Mouse (Mus musculus) embryonic facial prominence, embryonic 10.5 days (tissue): ENCODE data around the gene Malrd1. TPM values are rescaled to one million over a fixed set of nuclear protein-coding genes. Genes with fewer than 3 reads are reported as not detected.

ENCODE experiments used
- DNase-seq: peaks from one replicate; pipeline ENCODE4 v3.0.0-alpha.2; 2017; ENCODE audit warnings: low spot score
- H3K27ac ChIP-seq: fragments of 300-500 bp; sonication (generic); replicated peaks from 2 replicates; pipeline ENCODE4 v1.5.1; 2016; ENCODE audit warnings: mild to moderate bottlenecking
- H3K27me3 ChIP-seq: fragments of 300-500 bp; sonication (generic); replicated peaks from 2 replicates; pipeline ENCODE4 v1.6.1; 2016; ENCODE audit warnings: low read depth, mild to moderate bottlenecking; ENCODE audit not compliant: poor library complexity, severe bottlenecking
- H3K36me3 ChIP-seq: fragments of 300-500 bp; sonication (generic); replicated peaks from 2 replicates; pipeline ENCODE4 v1.6.1; 2016; ENCODE audit warnings: mild to moderate bottlenecking, moderate library complexity
- H3K4me1 ChIP-seq: fragments of 300-500 bp; sonication (generic); 2 replicates; pipeline ENCODE4 v1.6.1; 2016
- H3K4me3 ChIP-seq: fragments of 300-500 bp; sonication (generic); 2 replicates; pipeline ENCODE4 v1.5.1; 2016; ENCODE audit warnings: mild to moderate bottlenecking, moderate library complexity
- H3K9me3 ChIP-seq: fragments of 300-500 bp; sonication (generic); 2 replicates; pipeline ENCODE4 v1.6.1; 2016; ENCODE audit warnings: mild to moderate bottlenecking
- WGBS: fragments of 180-500 bp; shearing (Covaris S2); methylation state at CpG from one replicate; pipeline ENCODE4 v1.1.7; 2016; 5-methylcytosine and 5-hydroxymethylcytosine counted together
- polyA plus RNA-seq: library from polyadenylated mRNA; unstranded; fragments of >200 nt; fragmentation: Nextera tagmentation; extraction: Ambion mirVana; gene quantifications from 2 replicates; pipeline ENCODE4 v1.2.1, GENCODE M21; 2016

The Malrd1 gene
- polyA plus RNA-seq, 1 experiment from 2014 or later = not detected

- DNase-seq = no peak
- 82% methylated on average over 1 of the region's 1 CpGs for WGBS
- no peaks in the 10 kb centered on the region for H3K9me3 ChIP-seq
- H3K36me3 ChIP-seq = no peaks in the 10 kb centered on the region
- no peak overlapping the region for H3K4me3 ChIP-seq
- no peak overlapping the region for H3K27ac ChIP-seq
- H3K4me1 ChIP-seq = no peaks in the 10 kb centered on the region
- H3K27me3 ChIP-seq = no peaks in the 10 kb centered on the region
Observed at GRCm38 (mm10) chr2:16240861-16241260, 714.6 kb downstream of the Malrd1 start.

GRCm38 (mm10) chr2:16243097-16243496 lies 716.8 kb downstream of the Malrd1 start:
- Histone ChIP-seq H3K4me3 (no peak overlapping the region), H3K36me3 (no peaks in the 10 kb centered on the region), H3K9me3 (no peaks in the 10 kb centered on the region), H3K27ac (no peak overlapping the region), H3K27me3 (no peaks in the 10 kb centered on the region), H3K4me1 (no peaks in the 10 kb centered on the region)
- 79% methylated on average over 2 of the region's 2 CpGs for WGBS
- no peak for DNase-seq

- no peaks in the 10 kb centered on the region for H3K27me3 ChIP-seq
- H3K4me1 ChIP-seq = no peaks in the 10 kb centered on the region
- no peaks in the 10 kb centered on the region for H3K36me3 ChIP-seq
- no peak for DNase-seq
- H3K27ac ChIP-seq = no peak overlapping the region
- no peak overlapping the region for H3K4me3 ChIP-seq
- no peaks in the 10 kb centered on the region for H3K9me3 ChIP-seq
- WGBS = 71% methylated on average over 3 of the region's 3 CpGs
Observed at GRCm38 (mm10) chr2:16248861-16249260, 722.6 kb downstream of the Malrd1 start.

DNA sequence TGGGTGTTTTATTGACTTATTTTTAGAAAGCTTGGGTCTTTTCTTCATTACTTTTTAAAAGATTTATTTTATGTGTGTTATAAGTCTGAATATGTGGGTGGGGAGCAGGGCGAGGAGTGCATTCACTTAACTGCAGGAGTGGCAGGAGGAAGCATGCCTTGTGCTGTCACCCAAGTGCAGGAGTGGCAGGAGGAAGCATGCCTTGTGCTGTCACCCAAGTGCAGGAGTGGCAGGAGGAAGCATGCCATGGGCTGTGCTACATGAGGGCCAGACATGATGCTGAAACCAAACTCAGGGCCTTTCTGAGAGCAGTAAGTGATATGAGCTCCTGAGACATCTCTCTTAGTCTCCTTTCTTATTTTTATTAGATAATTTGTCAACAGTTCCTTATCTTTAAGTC lies 726.0 kb downstream of the Malrd1 start:
- 84% methylated on average over 1 of the region's 1 CpGs for WGBS
- Histone ChIP-seq H3K9me3 (no peaks in the 10 kb centered on the region), H3K4me3 (no peak overlapping the region), H3K36me3 (no peaks in the 10 kb centered on the region), H3K27me3 (no peaks in the 10 kb centered on the region), H3K4me1 (no peaks in the 10 kb centered on the region), H3K27ac (no peak overlapping the region)
- DNase-seq = no peak
